Mouse (Mus musculus) limb, embryonic 14.5 days (tissue): ENCODE measurements at regions not wholly inside any gene's neighbourhood (a gene's known extent, or its start where the extent isn't known, plus 50 kb on each side); places are given as distances from the start of the nearest gene placed in this dataset.

ENCODE experiments used
- ATAC-seq: fragments of 200-750 bp; cut with Nextera tagmentation; 2 replicates; pipeline ENCODE4 v1.8.0; 2017; ENCODE audit warnings: low read depth, moderate number of reproducible peaks, moderate TSS enrichment; ENCODE audit not compliant: low FRiP score
- DNase-seq: peaks from one replicate; pipeline ENCODE4 v3.0.0-alpha.2; 2015; ENCODE audit warnings: low spot score
- H3K27ac ChIP-seq: fragments of 300-500 bp; sonication (generic); replicated peaks from 2 replicates; pipeline ENCODE4 v1.5.1; 2014; ENCODE audit warnings: low read depth, mild to moderate bottlenecking, low read length, moderate library complexity, mixed read lengths
- H3K27me3 ChIP-seq: fragments of 300-500 bp; sonication (generic); 2 replicates; pipeline ENCODE4 v1.6.1; 2014; ENCODE audit warnings: low read length, mixed read lengths; ENCODE audit not compliant: control insufficient read depth, insufficient read depth
- H3K36me3 ChIP-seq: fragments of 300-500 bp; sonication (generic); 2 replicates; pipeline ENCODE4 v1.6.1; 2014; ENCODE audit warnings: mild to moderate bottlenecking, low read length, moderate library complexity, mixed read lengths; ENCODE audit not compliant: control insufficient read depth, insufficient read depth
- H3K4me1 ChIP-seq: fragments of 300-500 bp; sonication (generic); 2 replicates; pipeline ENCODE4 v1.6.1; 2014; ENCODE audit warnings: antibody characterized with exemption, low read length, mixed read lengths; ENCODE audit not compliant: control insufficient read depth, insufficient read depth
- H3K4me2 ChIP-seq: fragments of 300-500 bp; sonication (generic); replicated peaks from 2 replicates; pipeline ENCODE4 v1.6.1; 2014; ENCODE audit warnings: low read depth, mild to moderate bottlenecking, low read length, moderate library complexity; ENCODE audit not compliant: severe bottlenecking
- H3K4me3 ChIP-seq: fragments of 300-500 bp; sonication (generic); replicated peaks from 2 replicates; pipeline ENCODE4 v1.5.1; 2014; ENCODE audit warnings: low read length
- H3K9ac ChIP-seq: fragments of 300-500 bp; sonication (generic); 2 replicates; pipeline ENCODE4 v1.6.1; 2014; ENCODE audit warnings: mild to moderate bottlenecking, low read depth, low read length, moderate library complexity; ENCODE audit not compliant: severe bottlenecking
- H3K9me3 ChIP-seq: fragments of 300-500 bp; sonication (generic); 2 replicates; pipeline ENCODE4 v1.6.1; 2016; ENCODE audit warnings: low read length; ENCODE audit not compliant: control insufficient read depth
- POLR2A ChIP-seq: fragments of 200-500 bp; IDR thresholded peaks from 2 replicates; pipeline ENCODE4 v1.8.0; 2012; ENCODE audit warnings: inconsistent platforms, mild to moderate bottlenecking, moderate library complexity, borderline replicate concordance; ENCODE audit not compliant: insufficient read depth, insufficient read length; ENCODE audit errors: extremely low read depth
- WGBS: fragments of 180-500 bp; shearing (Covaris S2); extraction: QIAGEN DNeasy Blood & Tissue Kit; methylation state at CpG from one replicate; pipeline ENCODE4 v1.1.7; 2014; 5-methylcytosine and 5-hydroxymethylcytosine counted together

GRCm38 (mm10) chr11:27833736-27834135 is 505.9 kb downstream of the Gm6685 start:
- Histone ChIP-seq H3K36me3 (no peaks in the 10 kb centered on the region), H3K4me2 (no peak overlapping the region), H3K27ac (no peak overlapping the region), H3K4me1 (no peaks in the 10 kb centered on the region), H3K4me3 (no peak overlapping the region), H3K9ac (no peak overlapping the region), H3K27me3 (no peaks in the 10 kb centered on the region), H3K9me3 (no peaks in the 10 kb centered on the region)
- 95% methylated on average over 1 of the region's 1 CpGs for WGBS
- no peak for ATAC-seq
- no peak for TF ChIP-seq POLR2A
- no peak for DNase-seq

DNA sequence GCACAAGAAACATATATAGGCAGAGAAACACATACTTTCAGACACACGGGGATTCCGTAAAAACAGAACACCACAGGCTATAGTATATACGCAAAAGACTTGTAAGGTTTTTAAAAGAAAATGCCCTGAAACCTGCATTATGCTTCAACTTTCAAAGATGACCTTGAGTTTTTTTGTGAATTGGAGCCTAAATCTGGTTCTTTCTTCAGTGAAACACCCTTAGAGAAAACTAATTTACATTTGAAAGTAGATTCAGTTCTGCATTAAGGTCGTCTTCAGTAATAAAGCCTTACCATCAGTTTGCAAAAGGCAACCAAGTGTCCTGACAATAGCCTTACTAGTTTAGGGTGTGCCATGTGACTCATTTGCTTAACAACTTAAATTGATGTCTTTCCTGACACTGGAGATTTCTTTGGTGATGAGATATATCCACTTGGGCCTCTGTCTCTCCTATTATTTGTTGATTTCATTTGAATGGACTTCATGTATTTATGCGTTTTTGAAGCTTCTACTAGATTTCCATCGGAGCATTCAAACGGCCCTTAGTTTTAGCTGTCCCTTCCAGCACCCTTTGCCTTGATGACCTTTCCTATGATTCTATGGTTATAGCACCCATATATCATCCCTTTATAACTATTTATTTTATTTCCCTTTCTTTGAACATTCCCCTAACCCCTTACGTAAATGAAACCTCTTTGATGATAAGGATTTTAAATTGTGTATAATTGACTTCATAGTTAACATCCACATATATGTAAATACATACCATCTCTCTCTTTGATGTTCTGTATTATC is 539.6 kb downstream of the Gm6685 start:
- Histone ChIP-seq H3K9me3 (no peaks in the 10 kb centered on the region), H3K4me3 (no peak overlapping the region), H3K4me1 (no peaks in the 10 kb centered on the region), H3K27ac (no peak overlapping the region), H3K4me2 (no peak overlapping the region), H3K36me3 (no peaks in the 10 kb centered on the region), H3K27me3 (no peaks in the 10 kb centered on the region), H3K9ac (no peak overlapping the region)
- DNase-seq (no peak), ATAC-seq (no peak)
- no peak for TF ChIP-seq POLR2A
- WGBS = 75% methylated on average over 8 of the region's 8 CpGs

- no peak overlapping the region for H3K9ac ChIP-seq
- H3K4me2 ChIP-seq = no peak overlapping the region
- no peaks in the 10 kb centered on the region for H3K9me3 ChIP-seq
- WGBS = 71% methylated on average over 9 of the region's 9 CpGs
- H3K4me3 ChIP-seq = no peak overlapping the region
- no peaks in the 10 kb centered on the region for H3K4me1 ChIP-seq
- ATAC-seq (no peak), DNase-seq (no peak)
- H3K27me3 ChIP-seq = no peaks in the 10 kb centered on the region
- no peaks in the 10 kb centered on the region for H3K36me3 ChIP-seq
- H3K27ac ChIP-seq = no peak overlapping the region
- TF ChIP-seq POLR2A = no peak
Observed at GRCm38 (mm10) chr11:27753913-27754218, 585.8 kb downstream of the Gm6685 start.

DNA sequence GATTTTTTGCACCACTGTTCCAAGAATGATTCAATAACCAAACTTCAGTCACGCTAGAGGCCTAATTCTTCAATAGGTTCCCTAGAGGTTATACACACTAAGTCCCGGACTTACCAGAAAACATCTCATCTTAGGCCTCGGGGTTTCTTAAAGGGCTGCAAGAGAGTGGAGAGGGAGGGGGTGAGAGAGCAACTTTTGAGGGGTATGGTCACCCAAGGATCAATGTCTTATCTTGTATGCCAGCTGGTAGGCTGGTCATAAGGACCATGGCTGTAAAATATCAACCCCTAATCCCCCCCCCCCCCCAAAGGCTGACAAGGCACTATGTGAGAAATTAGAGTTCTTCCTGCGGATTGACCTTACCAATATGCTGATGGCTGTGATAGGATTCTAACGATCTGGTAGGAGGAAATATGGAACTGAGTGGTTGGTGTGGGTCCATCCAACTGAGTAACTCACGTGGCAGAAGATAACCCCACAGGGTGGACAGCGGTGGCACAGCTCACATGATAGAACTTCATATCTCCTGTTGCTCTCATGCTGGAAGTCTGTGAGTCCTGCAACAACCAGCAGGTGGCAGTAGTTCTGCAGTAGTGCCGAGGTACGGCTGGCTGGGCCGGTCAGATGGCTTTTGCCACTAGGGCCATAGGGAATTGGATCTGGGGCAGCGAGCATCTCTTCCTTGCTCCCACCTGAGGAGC is 586.3 kb downstream of the Gm6685 start:
- H3K4me1 ChIP-seq = no peaks in the 10 kb centered on the region
- TF ChIP-seq POLR2A = no peak
- H3K9me3 ChIP-seq = no peaks in the 10 kb centered on the region
- no peaks in the 10 kb centered on the region for H3K36me3 ChIP-seq
- DNase-seq (peak; percentile 19), ATAC-seq (peak; percentile 19; the same call in 1 of the 2 replicates)
- WGBS = 45% methylated on average over 11 of the region's 11 CpGs
- no peaks in the 10 kb centered on the region for H3K27me3 ChIP-seq
- no peak overlapping the region for H3K27ac ChIP-seq
- H3K4me3 ChIP-seq = no peak overlapping the region
- no peak overlapping the region for H3K9ac ChIP-seq
- H3K4me2 ChIP-seq = no peak overlapping the region

GRCm38 (mm10) chr11:27726109-27726508 is 613.6 kb downstream of the Gm6685 start:
- no peak overlapping the region for H3K9ac ChIP-seq
- DNase-seq (no peak), ATAC-seq (no peak)
- H3K4me1 ChIP-seq = no peaks in the 10 kb centered on the region
- no peak overlapping the region for H3K4me3 ChIP-seq
- TF ChIP-seq POLR2A = no peak
- H3K27ac ChIP-seq = no peak overlapping the region
- no peaks in the 10 kb centered on the region for H3K27me3 ChIP-seq
- H3K4me2 ChIP-seq = no peak overlapping the region
- H3K9me3 ChIP-seq = no peaks in the 10 kb centered on the region
- H3K36me3 ChIP-seq = no peaks in the 10 kb centered on the region
- 90% methylated on average over 2 of the region's 2 CpGs for WGBS
